Mouse (Mus musculus) forebrain, embryonic 13.5 days (tissue): ENCODE measurements around the gene Eif2ak4. TPM values are rescaled to one million over a fixed set of nuclear protein-coding genes. Genes with fewer than 3 reads are reported as not detected.
A peak's percentile ranks its signal among the peaks of the same experiment; 100 is the strongest.

Experiments used
- ATAC-seq: fragments of 200-750 bp; cut with Nextera tagmentation; 2 replicates; pipeline ENCODE4 v1.8.0; 2017
- H3K27ac ChIP-seq: fragments of 300-500 bp; sonication (generic); 2 replicates; pipeline ENCODE4 v1.5.1; 2015; ENCODE audit warnings: inconsistent platforms, mild to moderate bottlenecking, moderate library complexity
- H3K27me3 ChIP-seq: fragments of 300-500 bp; sonication (generic); 2 replicates; pipeline ENCODE4 v1.6.1; 2015; ENCODE audit warnings: mild to moderate bottlenecking, inconsistent platforms
- H3K36me3 ChIP-seq: fragments of 300-500 bp; sonication (generic); 2 replicates; pipeline ENCODE4 v1.6.1; 2015; ENCODE audit warnings: mild to moderate bottlenecking, inconsistent platforms; ENCODE audit not compliant: poor library complexity, severe bottlenecking
- H3K4me1 ChIP-seq: fragments of 300-500 bp; sonication (generic); 2 replicates; pipeline ENCODE4 v1.6.1; 2015; ENCODE audit warnings: inconsistent platforms
- H3K4me2 ChIP-seq: fragments of 300-500 bp; sonication (generic); 2 replicates; pipeline ENCODE4 v1.6.1; 2015; ENCODE audit warnings: inconsistent platforms, mild to moderate bottlenecking, moderate library complexity
- H3K4me3 ChIP-seq: fragments of 300-500 bp; sonication (generic); 2 replicates; pipeline ENCODE4 v1.5.1; 2015; ENCODE audit warnings: mild to moderate bottlenecking, inconsistent platforms
- H3K9ac ChIP-seq: fragments of 300-500 bp; sonication (generic); 2 replicates; pipeline ENCODE4 v1.6.1; 2015; ENCODE audit warnings: mild to moderate bottlenecking, inconsistent platforms
- H3K9me3 ChIP-seq: fragments of 300-500 bp; sonication (generic); replicated peaks from 2 replicates; pipeline ENCODE4 v1.6.1; 2016; ENCODE audit warnings: inconsistent platforms
- WGBS: fragments of 180-500 bp; shearing (Covaris S2); methylation state at CpG from one replicate; pipeline ENCODE4 v1.1.7; 2015; 5-methylcytosine and 5-hydroxymethylcytosine counted together
- polyA plus RNA-seq: library from polyadenylated mRNA; unstranded; fragments of >200 nt; fragmentation: Nextera tagmentation; extraction: Ambion mirVana; gene quantifications from 2 replicates; pipeline ENCODE4 v1.2.1, GENCODE M21; 2015

Gene Eif2ak4
- polyA plus RNA-seq, 1 experiment from 2014 or later = 8.3 TPM

DNA sequence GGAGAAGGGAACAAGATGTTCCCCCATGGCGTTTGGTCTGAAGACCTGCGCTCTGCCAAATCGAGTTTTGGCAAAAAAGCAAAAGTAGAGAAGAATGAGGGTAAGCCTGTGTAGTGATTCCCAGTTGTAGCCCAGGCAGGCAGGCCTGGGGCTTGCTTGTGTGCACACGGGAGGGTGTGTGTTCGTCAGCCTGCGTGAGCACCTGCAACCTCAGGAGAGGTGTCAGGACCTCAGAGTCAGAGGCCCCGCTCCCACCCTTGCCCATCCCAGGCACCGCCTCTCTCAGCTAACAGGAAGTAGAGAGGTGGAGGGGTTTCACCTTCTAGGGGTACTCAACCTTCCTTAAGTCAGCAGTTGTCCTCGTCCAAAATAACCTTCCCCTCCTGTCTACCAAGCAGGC, 106.6 kb downstream of the Eif2ak4 start:
- H3K27ac ChIP-seq = no peak overlapping the region
- no peak overlapping the region for H3K9ac ChIP-seq
- no peak overlapping the region for H3K4me2 ChIP-seq
- no peaks in the 10 kb centered on the region for H3K36me3 ChIP-seq
- no peaks in the 10 kb centered on the region for H3K27me3 ChIP-seq
- 79% methylated on average over 9 of the region's 9 CpGs for WGBS
- H3K9me3 ChIP-seq = no peaks in the 10 kb centered on the region
- ATAC-seq = no peak
- no peak overlapping the region for H3K4me3 ChIP-seq
- peaks cover 15% of the 10 kb centered on the region; the same call in 1 of the 2 replicates for H3K4me1 ChIP-seq

DNA sequence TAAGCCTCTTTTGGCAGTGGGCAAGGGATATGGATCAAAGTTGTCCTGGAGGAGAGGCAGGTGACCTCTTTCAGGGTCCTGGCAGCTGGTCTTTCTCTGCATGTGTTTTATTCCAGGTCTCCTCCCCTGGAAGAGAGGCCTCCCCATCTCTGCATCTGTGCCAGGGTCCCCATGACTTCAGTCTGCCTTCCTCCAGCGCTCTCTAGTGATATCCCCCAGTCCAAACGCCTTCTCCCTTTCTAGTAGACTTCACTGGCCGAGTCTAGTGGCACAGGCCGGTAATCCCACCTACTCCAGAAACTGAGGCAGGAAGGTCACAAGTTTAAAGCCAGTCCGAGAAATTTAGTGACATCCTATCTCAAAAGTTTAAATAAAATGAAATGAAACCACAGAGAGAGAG, 109.5 kb downstream of the Eif2ak4 start:
- Histone ChIP-seq H3K4me2 (no peak overlapping the region), H3K9me3 (no peaks in the 10 kb centered on the region), H3K9ac (no peak overlapping the region), H3K27me3 (no peaks in the 10 kb centered on the region), H3K4me1 (peaks cover 10% of the 10 kb centered on the region; the same call in 1 of the 2 replicates), H3K36me3 (no peaks in the 10 kb centered on the region), H3K27ac (no peak overlapping the region), H3K4me3 (no peak overlapping the region)
- 77% methylated on average over 5 of the region's 5 CpGs for WGBS
- ATAC-seq = no peak

DNA sequence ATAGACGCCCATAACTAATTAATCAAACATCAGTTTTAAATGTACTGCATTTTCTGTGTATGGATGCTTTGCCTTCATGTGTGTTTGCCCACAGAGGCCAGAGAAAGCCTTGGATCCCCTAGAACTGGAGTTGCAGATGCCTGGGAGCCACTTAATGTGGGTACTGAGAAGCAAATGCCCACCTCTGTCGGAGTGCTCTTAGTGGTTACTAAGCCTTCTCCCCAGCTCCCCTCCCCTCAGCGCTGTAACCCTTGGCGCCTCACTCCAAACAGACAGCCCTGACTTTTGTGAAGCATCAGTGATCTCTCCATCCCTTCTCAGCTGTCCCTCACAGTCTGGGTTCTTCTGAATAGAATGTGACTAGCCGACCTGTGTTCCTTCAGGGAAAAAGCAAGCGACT, 110.1 kb downstream of the Eif2ak4 start:
- Histone ChIP-seq H3K9me3 (no peaks in the 10 kb centered on the region), H3K36me3 (no peaks in the 10 kb centered on the region), H3K27ac (no peak overlapping the region), H3K4me2 (no peak overlapping the region), H3K9ac (no peak overlapping the region), H3K27me3 (no peaks in the 10 kb centered on the region), H3K4me1 (peaks cover 10% of the 10 kb centered on the region; the same call in 1 of the 2 replicates), H3K4me3 (no peak overlapping the region)
- WGBS = 78% methylated on average over 6 of the region's 6 CpGs
- no peak for ATAC-seq

DNA sequence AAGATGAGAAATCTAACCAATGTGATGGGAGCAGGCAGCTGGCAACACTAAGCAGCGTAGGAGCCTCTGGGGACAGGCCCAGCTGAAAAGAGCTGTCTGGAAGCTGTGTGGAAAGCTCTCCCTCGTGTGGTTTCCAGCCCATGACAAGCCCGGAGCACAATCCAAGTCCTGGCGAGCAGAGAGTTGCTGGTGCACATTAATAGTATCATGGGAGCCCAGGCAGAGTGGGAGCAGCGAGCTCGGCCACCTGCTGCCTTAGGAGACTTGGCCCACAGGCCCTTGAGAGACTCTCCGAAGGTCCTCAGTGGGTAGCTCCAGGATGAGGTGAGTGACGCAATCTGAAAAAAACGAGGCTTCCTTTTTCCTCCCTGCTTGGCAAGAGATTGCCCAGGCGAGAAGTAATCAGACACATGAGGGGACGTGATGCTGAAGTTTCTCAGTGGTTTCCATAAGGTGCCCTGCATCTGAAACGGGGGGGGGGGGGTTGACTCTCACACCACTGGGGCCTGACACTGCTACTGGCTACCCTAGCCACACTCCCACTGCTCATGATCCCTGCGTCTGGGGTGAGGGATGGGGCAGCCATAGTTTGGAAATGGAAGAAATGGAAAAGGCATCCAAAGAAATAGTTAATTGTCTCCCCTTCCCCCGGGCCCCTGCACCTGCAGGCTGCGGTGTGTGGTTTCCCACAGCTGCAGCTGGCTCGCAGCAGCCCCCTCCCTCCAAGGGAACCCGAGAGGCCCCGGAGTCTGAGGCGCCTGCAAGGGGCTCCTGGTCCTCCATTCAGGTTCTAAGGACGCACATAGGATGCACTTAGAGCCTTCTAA, 110.9 kb downstream of the Eif2ak4 start:
- H3K9me3 ChIP-seq = no peaks in the 10 kb centered on the region
- H3K36me3 ChIP-seq = no peaks in the 10 kb centered on the region
- H3K4me2 ChIP-seq = no peak overlapping the region
- H3K27me3 ChIP-seq = no peaks in the 10 kb centered on the region
- H3K27ac ChIP-seq = no peak overlapping the region
- WGBS = 43% methylated on average over 20 of the region's 20 CpGs
- no peak overlapping the region for H3K9ac ChIP-seq
- ATAC-seq = no peak
- no peak overlapping the region for H3K4me3 ChIP-seq
- peaks cover 10% of the 10 kb centered on the region; the same call in 1 of the 2 replicates for H3K4me1 ChIP-seq

DNA sequence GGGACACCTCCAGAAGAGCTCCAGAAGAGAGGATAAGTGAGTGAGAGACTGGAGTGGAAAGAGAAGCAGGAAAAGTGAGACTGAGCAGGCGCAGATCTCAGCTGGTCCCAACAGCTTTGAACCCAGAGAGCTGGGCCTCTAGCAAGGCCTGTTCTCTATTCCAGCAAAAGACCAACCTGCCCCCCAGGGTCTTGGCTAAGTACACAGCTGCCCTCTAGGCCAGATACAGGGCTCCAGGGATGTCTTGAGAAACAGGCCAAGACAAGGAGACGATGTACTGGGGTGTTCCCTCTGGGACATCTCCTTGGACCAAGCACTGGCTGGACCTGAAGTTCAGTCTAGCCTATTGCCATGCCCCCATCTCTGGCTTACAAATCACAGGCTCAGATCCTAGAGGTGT, 111.8 kb downstream of the Eif2ak4 start:
- no peaks in the 10 kb centered on the region for H3K36me3 ChIP-seq
- H3K27me3 ChIP-seq = no peaks in the 10 kb centered on the region
- H3K27ac ChIP-seq = no peak overlapping the region
- H3K9me3 ChIP-seq = no peaks in the 10 kb centered on the region
- ATAC-seq = no peak
- peaks cover 10% of the 10 kb centered on the region; the same call in 1 of the 2 replicates for H3K4me1 ChIP-seq
- H3K4me3 ChIP-seq = no peak overlapping the region
- no peak overlapping the region for H3K9ac ChIP-seq
- 86% methylated on average over 2 of the region's 2 CpGs for WGBS
- no peak overlapping the region for H3K4me2 ChIP-seq

DNA sequence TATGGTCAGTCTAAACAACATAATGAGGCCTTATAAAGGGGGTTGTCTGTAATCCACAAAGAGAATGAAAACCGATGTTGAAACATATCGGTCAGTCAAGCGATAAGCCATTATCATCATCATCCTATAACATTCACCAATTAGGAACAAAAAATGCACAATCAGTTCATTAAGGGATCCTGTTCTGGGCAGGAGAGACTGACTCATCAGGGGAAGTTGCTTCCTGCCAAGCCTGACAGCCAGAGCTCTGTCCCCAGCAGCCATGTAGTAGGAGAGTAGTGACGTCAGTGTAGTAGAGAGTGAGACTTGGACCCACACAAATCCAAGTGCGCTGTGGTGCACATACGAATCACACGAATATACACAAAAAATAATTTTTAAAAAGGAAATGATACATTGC, 118.7 kb downstream of the Eif2ak4 start:
- H3K27ac ChIP-seq = no peak overlapping the region
- peaks cover 18% of the 10 kb centered on the region for H3K4me1 ChIP-seq
- ATAC-seq = no peak
- no peaks in the 10 kb centered on the region for H3K9me3 ChIP-seq
- peaks cover 7% of the 10 kb centered on the region for H3K27me3 ChIP-seq
- no peak overlapping the region for H3K4me3 ChIP-seq
- 85% methylated on average over 7 of the region's 7 CpGs for WGBS
- H3K9ac ChIP-seq = no peak overlapping the region
- no peaks in the 10 kb centered on the region for H3K36me3 ChIP-seq
- no peak overlapping the region for H3K4me2 ChIP-seq

DNA sequence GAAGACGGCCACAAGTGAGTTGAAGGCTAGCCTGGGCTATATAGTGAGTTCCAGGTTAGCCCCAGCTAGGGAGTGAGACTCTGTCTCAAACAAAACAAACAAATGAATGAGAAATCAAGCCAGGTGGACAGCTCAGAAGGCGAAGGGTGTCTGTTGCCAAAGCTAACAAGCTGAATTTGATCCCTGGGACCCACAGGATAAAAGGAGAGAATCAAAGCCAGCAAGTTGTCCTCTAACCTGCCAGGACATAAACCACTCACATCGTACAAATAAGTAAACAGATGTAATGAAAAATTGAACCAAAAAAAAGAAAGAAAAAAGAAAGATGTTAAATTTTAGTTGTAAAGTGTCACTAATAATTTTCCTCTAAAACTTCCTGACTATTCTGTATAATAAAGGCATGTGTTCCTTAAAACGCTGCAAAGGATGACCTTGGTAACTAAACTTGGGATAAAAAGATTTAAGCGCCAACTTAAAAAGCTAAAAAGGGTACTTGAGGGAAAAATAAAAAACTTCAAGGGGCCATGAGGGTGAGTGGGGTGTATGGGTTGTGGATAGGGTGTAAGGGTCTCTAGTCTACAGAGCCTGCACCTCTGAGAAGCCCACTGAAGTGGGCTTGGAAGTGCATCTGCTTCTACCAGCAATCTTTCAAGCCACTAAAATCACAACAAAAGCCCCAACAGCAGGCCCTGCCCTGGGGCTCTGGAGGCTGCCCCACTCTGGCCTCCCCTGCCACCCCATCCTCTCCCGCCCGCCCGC, 121.4 kb downstream of the Eif2ak4 start:
- H3K27ac ChIP-seq = peak overlapping the region; percentile 71
- no peak overlapping the region for H3K4me3 ChIP-seq
- peaks cover 18% of the 10 kb centered on the region for H3K4me1 ChIP-seq
- H3K27me3 ChIP-seq = peaks cover 16% of the 10 kb centered on the region
- WGBS = 46% methylated on average over 8 of the region's 8 CpGs
- H3K36me3 ChIP-seq = no peaks in the 10 kb centered on the region
- ATAC-seq = no peak
- H3K9ac ChIP-seq = peak overlapping the region; percentile 49
- peak overlapping the region; percentile 47 for H3K4me2 ChIP-seq
- H3K9me3 ChIP-seq = no peaks in the 10 kb centered on the region

DNA sequence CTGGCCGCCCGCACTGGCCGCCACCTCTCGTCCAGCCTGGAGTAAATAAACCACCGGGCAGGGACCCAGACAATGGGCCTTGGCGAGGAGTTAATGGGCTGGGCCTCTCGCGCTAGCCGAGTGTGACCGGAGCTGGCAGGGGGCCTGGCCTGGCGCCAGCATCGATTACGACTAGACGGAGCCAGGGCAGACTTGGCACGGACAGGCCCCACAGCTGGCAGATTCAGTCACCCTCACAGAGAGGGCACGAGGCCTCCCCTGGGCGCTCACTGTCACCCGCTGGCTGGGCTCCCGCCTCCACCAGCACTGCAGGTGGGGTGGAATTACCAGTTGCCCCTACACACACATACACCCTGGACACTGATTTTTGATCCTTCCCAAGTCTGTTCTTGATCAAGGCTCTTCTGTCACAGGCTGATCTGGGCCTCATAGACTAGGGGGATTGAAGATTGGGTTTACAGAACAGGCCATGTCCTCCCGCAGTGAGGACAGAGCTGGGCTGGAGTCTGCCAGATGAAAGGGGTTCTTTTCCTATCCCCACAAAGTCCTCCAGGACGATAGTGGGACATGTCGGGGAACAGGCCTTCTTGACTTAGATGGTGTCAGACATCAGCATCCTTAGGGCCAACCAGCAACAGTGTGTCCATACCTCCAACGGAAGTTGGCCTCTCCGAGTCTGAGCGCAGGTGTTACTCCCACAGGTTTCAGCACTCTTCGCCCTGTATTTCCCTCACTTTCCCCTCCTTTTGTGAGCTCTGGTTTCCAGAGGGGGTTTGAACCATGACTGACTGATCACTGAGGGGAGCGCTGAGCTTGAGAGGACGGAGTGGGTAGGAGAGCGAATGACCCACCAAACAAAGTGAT, 122.3 kb downstream of the Eif2ak4 start:
- WGBS = 31% methylated on average over 28 of the region's 29 CpGs
- Histone ChIP-seq H3K4me1 (peaks cover 18% of the 10 kb centered on the region), H3K27ac (peak overlapping the region; percentile 71), H3K4me2 (peak overlapping the region; percentile 47), H3K4me3 (no peak overlapping the region), H3K27me3 (peaks cover 19% of the 10 kb centered on the region), H3K9me3 (no peaks in the 10 kb centered on the region), H3K36me3 (no peaks in the 10 kb centered on the region), H3K9ac (peak overlapping the region; percentile 49)
- peak; percentile 93 for ATAC-seq

DNA sequence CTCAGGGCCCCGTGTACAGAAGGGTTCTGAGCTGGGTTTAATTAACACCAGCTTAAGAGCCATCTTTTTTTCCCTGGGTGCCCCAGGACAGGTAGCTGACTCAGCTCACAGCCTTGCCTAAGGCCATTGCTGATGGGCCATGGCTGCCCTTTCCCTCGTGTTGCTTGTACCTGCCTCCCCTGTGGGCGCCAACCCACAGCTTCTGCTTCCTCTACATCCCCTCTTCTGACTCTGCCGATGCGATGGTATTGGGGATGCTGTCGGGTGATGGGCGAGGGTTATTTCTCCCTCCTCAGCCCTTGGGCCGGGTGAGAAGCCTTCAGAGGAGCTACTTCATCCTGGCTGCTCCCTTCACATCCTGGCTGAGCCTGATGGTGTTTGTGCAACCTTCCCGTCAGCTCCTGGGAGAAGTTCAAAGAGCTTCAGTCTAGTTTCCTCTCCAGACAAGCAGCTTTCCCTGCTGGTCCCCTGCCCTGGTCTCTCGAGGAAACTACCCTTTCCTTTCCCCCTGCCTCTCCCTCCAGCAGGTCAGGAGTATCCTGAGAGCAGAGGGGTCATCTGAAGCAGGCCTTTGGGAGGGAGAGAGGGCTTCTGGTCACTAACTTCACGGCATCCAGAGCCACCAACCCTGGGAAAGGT, 123.5 kb downstream of the Eif2ak4 start:
- Histone ChIP-seq H3K9ac (no peak overlapping the region), H3K9me3 (no peaks in the 10 kb centered on the region), H3K4me3 (no peak overlapping the region), H3K27me3 (peaks cover 19% of the 10 kb centered on the region), H3K4me1 (peaks cover 18% of the 10 kb centered on the region), H3K27ac (peak overlapping the region; percentile 19), H3K36me3 (no peaks in the 10 kb centered on the region), H3K4me2 (no peak overlapping the region)
- no peak for ATAC-seq
- WGBS = 61% methylated on average over 11 of the region's 11 CpGs

DNA sequence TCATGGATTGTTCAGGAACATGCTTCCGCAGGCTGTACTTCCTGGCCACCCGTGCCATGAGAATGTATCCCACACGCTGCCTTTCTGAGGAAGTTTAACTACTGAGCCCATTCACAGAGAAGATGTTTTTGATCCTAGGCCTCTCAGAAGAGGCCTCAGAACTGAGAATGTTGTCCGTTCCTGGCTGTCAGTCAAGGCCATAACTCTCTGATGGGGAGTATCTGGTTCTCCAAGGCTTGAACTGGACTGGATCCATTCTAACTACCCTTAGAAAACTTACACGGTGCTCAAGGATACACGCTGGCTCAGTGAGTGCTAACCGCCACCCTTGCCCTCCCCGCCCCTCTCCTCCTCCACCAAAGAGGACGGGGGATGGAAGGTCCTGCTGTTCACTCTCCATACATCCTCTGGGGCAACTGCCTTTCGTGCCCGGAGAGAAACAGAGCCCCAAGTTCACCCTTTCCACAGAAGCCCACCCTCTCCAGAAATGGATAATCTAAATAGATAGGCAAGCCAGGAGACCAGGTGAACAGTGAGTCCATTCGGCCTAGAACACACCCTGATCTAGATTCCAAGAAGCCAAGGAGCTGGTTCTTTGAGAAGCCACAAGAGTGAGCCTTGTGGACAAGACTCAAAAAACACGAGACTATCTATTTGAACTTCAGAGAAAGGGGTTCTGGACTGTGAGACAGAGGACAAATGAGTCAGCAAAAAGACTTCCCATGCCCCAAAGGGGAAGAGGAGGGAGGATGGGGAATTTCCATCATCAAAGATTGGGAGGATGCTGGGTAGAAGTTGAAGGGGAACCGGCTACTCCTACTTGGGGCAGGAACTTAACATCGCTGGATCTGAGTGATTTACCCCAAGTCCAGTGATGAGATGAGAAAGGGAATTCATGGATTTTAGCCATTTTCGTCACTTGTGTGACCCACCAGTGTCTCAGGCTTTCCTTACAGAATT, 124.3 kb downstream of the Eif2ak4 start:
- no peak for ATAC-seq
- Histone ChIP-seq H3K9me3 (no peaks in the 10 kb centered on the region), H3K4me1 (peaks cover 18% of the 10 kb centered on the region), H3K9ac (no peak overlapping the region), H3K27ac (no peak overlapping the region), H3K4me3 (no peak overlapping the region), H3K4me2 (no peak overlapping the region), H3K36me3 (no peaks in the 10 kb centered on the region), H3K27me3 (peaks cover 19% of the 10 kb centered on the region)
- WGBS = 87% methylated on average over 16 of the region's 16 CpGs
